Mouse (Mus musculus) ES-E14 (cell line): ENCODE results near the gene Tmem131.

Experiments used
- CHD2 ChIP-seq: IDR thresholded peaks from 2 replicates; pipeline ENCODE4 v1.6.1; 2014; ENCODE audit warnings: mild to moderate bottlenecking, low read depth, low read length, inconsistent platforms
- HCFC1 ChIP-seq: IDR thresholded peaks from 2 replicates; pipeline ENCODE4 v1.6.1; 2012; ENCODE audit warnings: low read length, inconsistent platforms, borderline replicate concordance; ENCODE audit not compliant: insufficient read depth
- MAFK ChIP-seq: IDR thresholded peaks from 2 replicates; pipeline ENCODE4 v1.6.1; 2014; ENCODE audit warnings: mild to moderate bottlenecking, low read depth, low read length, inconsistent platforms; ENCODE audit not compliant: insufficient read depth
- ZC3H11A ChIP-seq: IDR thresholded peaks from 2 replicates; pipeline ENCODE4 v1.6.1; 2012; ENCODE audit warnings: low read depth, mild to moderate bottlenecking, inconsistent platforms, low read length, borderline replicate concordance

GRCm38 (mm10) chr1:36834090-36834489 lies 109.4 kb downstream of the Tmem131 start:
- TF ChIP-seq CHD2 (no peak), MAFK (no peak), ZC3H11A (no peak), HCFC1 (no peak)
